Mouse (Mus musculus): Measurements from ENCODE around the gene Nemf. TPM values are rescaled to one million over a fixed set of nuclear protein-coding genes. Genes with fewer than 3 reads are reported as not detected.

Nemf gene
- polyA plus RNA-seq, 1 experiment from 2014 or later, result 91.1 TPM

GRCm38 (mm10) chr12:69279931-69280469 is 77.0 kb downstream of the Nemf start:
- no peak for ATAC-seq (ENCODE audit: low FRiP score)
- Histone ChIP-seq H3K36me3 (no peaks in the 10 kb centered on the region), H3K27me3 (replicated peaks) (no peaks in the 10 kb centered on the region), H3K4me2 (no peak overlapping the region), H3K9me3 (replicated peaks) (no peaks in the 10 kb centered on the region), H3K4me1 (no peaks in the 10 kb centered on the region), H3K27ac (replicated peaks) (no peak overlapping the region), H3K9ac (replicated peaks) (no peak overlapping the region), H3K4me3 (replicated peaks) (no peak overlapping the region)
- 57% methylated on average over 1 of the region's 1 CpGs for WGBS

- 57% methylated on average over 2 of the region's 2 CpGs for WGBS
- H3K4me2 ChIP-seq, result no peak overlapping the region
- no peaks in the 10 kb centered on the region for H3K36me3 ChIP-seq
- H3K4me3 ChIP-seq (replicated peaks), result no peak overlapping the region
- H3K9ac ChIP-seq (replicated peaks), result no peak overlapping the region
- no peaks in the 10 kb centered on the region for H3K27me3 ChIP-seq (replicated peaks)
- no peak for ATAC-seq (ENCODE audit: low FRiP score)
- H3K9me3 ChIP-seq (replicated peaks), result no peaks in the 10 kb centered on the region
- no peak overlapping the region for H3K27ac ChIP-seq (replicated peaks)
- H3K4me1 ChIP-seq, result no peaks in the 10 kb centered on the region
Observed at GRCm38 (mm10) chr12:69268956-69269355, 88.0 kb downstream of the Nemf start.

- Histone ChIP-seq H3K9me3 (replicated peaks) (no peaks in the 10 kb centered on the region), H3K27me3 (replicated peaks) (no peaks in the 10 kb centered on the region), H3K4me2 (no peak overlapping the region), H3K27ac (replicated peaks) (no peak overlapping the region), H3K9ac (replicated peaks) (no peak overlapping the region), H3K4me1 (no peaks in the 10 kb centered on the region), H3K36me3 (no peaks in the 10 kb centered on the region), H3K4me3 (replicated peaks) (no peak overlapping the region)
- no peak for ATAC-seq (ENCODE audit: low FRiP score)
- WGBS, result 56% methylated on average over 11 of the region's 11 CpGs
Observed at GRCm38 (mm10) chr12:69267956-69268632, 88.9 kb downstream of the Nemf start.

- H3K4me3 ChIP-seq (replicated peaks), result no peak overlapping the region
- WGBS, result 93% methylated on average over 3 of the region's 3 CpGs
- H3K4me2 ChIP-seq, result no peak overlapping the region
- no peak for ATAC-seq (ENCODE audit: low FRiP score)
- no peaks in the 10 kb centered on the region for H3K27me3 ChIP-seq (replicated peaks)
- no peaks in the 10 kb centered on the region for H3K36me3 ChIP-seq
- no peak overlapping the region for H3K9ac ChIP-seq (replicated peaks)
- H3K9me3 ChIP-seq (replicated peaks), result no peaks in the 10 kb centered on the region
- H3K27ac ChIP-seq (replicated peaks), result no peak overlapping the region
- no peaks in the 10 kb centered on the region for H3K4me1 ChIP-seq
Observed at GRCm38 (mm10) chr12:69265031-69265430, 91.9 kb downstream of the Nemf start.

GRCm38 (mm10) chr12:69262251-69262650 is 94.7 kb downstream of the Nemf start:
- Histone ChIP-seq H3K4me3 (replicated peaks) (no peak overlapping the region), H3K27ac (replicated peaks) (no peak overlapping the region), H3K9me3 (replicated peaks) (no peaks in the 10 kb centered on the region), H3K27me3 (replicated peaks) (no peaks in the 10 kb centered on the region), H3K4me1 (no peaks in the 10 kb centered on the region), H3K9ac (replicated peaks) (no peak overlapping the region), H3K4me2 (no peak overlapping the region), H3K36me3 (no peaks in the 10 kb centered on the region)
- no peak for ATAC-seq (ENCODE audit: low FRiP score)
- 95% methylated on average over 5 of the region's 5 CpGs for WGBS

Small RNA genes lying within 50 kb of the gene (microRNA-seq; reads per million reads assigned to microRNA genes)
- gene Gm47299, result not detected
- not detected for gene Gm47305

Other genes with a start within 250 kb of the Nemf start
- 1,119 and 1,180 TPM in 2 replicates for gene Rps29, start 198.0 kb downstream of the Nemf start, polyA plus RNA-seq (2015; fragmentation: Nextera tagmentation; extraction: Ambion mirVana)
- gene Lrr1, start 188.4 kb downstream of the Nemf start, polyA plus RNA-seq (2015; fragmentation: Nextera tagmentation; extraction: Ambion mirVana), result 4.1 and 7.0 TPM in 2 replicates
- gene Rpl36al, start 173.1 kb downstream of the Nemf start, polyA plus RNA-seq (2015; fragmentation: Nextera tagmentation; extraction: Ambion mirVana), result 405 and 435 TPM in 2 replicates
- gene Mgat2, start 173.0 kb downstream of the Nemf start, polyA plus RNA-seq (2015; fragmentation: Nextera tagmentation; extraction: Ambion mirVana), result 40.7 and 42.8 TPM in 2 replicates
- gene Gm49383, start 160.1 kb downstream of the Nemf start, polyA plus RNA-seq (2015; fragmentation: Nextera tagmentation; extraction: Ambion mirVana), result 9.4 and 18.8 TPM in 2 replicates
- 7.7 and 8.4 TPM in 2 replicates for gene Dnaaf2, start 158.7 kb downstream of the Nemf start, polyA plus RNA-seq (2015; fragmentation: Nextera tagmentation; extraction: Ambion mirVana)
- 9.5 and 13.7 TPM in 2 replicates for gene Gm49384, start 152.9 kb downstream of the Nemf start, polyA plus RNA-seq (2015; fragmentation: Nextera tagmentation; extraction: Ambion mirVana)
- gene Pole2, start 129.0 kb downstream of the Nemf start, polyA plus RNA-seq (2015; fragmentation: Nextera tagmentation; extraction: Ambion mirVana), result 4.4 and 9.6 TPM in 2 replicates
- 14.9 and 17.7 TPM in 2 replicates for gene Klhdc1, start 116.0 kb downstream of the Nemf start, polyA plus RNA-seq (2015; fragmentation: Nextera tagmentation; extraction: Ambion mirVana)
- gene Klhdc2, start 60.5 kb downstream of the Nemf start, polyA plus RNA-seq (2015; fragmentation: Nextera tagmentation; extraction: Ambion mirVana), result 231 and 265 TPM in 2 replicates
- 28.3 and 33.5 TPM in 2 replicates for gene Arf6, start 15.0 kb upstream of the Nemf start, polyA plus RNA-seq (2015; fragmentation: Nextera tagmentation; extraction: Ambion mirVana)
- 0.82 and 0.87 TPM in 2 replicates for gene Gm9887, start 15.3 kb upstream of the Nemf start, polyA plus RNA-seq (2015; fragmentation: Nextera tagmentation; extraction: Ambion mirVana)
- 28.8 and 30.5 TPM in 2 replicates for gene Vcpkmt, start 225.9 kb upstream of the Nemf start, polyA plus RNA-seq (2015; fragmentation: Nextera tagmentation; extraction: Ambion mirVana)

Measured in neural tube, embryonic 15.5 days (tissue).